Comparison of ENCODE assay signal across 31 mouse cellular contexts in genomic region chr2:58153742-58154141, GRCm38 (mm10). TPM values are rescaled to one million over a fixed set of nuclear protein-coding genes. Genes with fewer than 3 reads are reported as not detected.
DNase-seq lines count a peak whose midpoint lies in the region; TF ChIP-seq lines count a peak whose summit lies in the region.
"Had no signal": no experiment of that assay in that cellular context is flagged by ENCODE, and none has a peak within 500 bp of the region (broad histone marks: within the 10 kb centered on the region; RNA-seq: fewer than 3 reads in every experiment).

No protein-coding gene starts in this region.

- H3K27ac ChIP-seq in CH12.LX (ENCODE audit: insufficient read depth, low read depth) = no peak overlapping the region
- H3K27ac ChIP-seq: embryonic facial prominence, embryonic 13.5 days; forebrain, embryonic 10.5 days; forebrain, embryonic 15.5 days; gastrocnemius, adult 2 months; heart, embryonic 13.5 days; hindbrain, embryonic 10.5 days; kidney, postnatal 0 days; liver, embryonic 14.5 days; midbrain, embryonic 10.5 days; midbrain, embryonic 15.5 days; stomach, postnatal 0 days had no signal

- no peaks in the 10 kb centered on the region for H3K9me3 ChIP-seq in CH12.LX (replicated peaks; ENCODE audit: low read length)
- H3K9me3 ChIP-seq: embryonic facial prominence, embryonic 13.5 days; forebrain, embryonic 10.5 days; forebrain, embryonic 15.5 days; heart, embryonic 13.5 days; hindbrain, embryonic 10.5 days; midbrain, embryonic 10.5 days; midbrain, embryonic 15.5 days had no signal

- H3K79me2 ChIP-seq in CH12.LX (replicated peaks; ENCODE audit: control insufficient read depth, extremely low read depth, insufficient read depth, poor library complexity, severe bottlenecking) = peaks cover 57% of the 10 kb centered on the region

- H3K4me3 ChIP-seq in CH12.LX (replicated peaks in 1 of 3; ENCODE audit: low read depth in 2 of 3, low read length in 2 of 3, poor library complexity in 1 of 3) = no peak overlapping the region
- H3K4me3 ChIP-seq: embryonic facial prominence, embryonic 13.5 days; forebrain, embryonic 10.5 days; forebrain, embryonic 15.5 days; gastrocnemius, adult 2 months; heart, embryonic 13.5 days; hindbrain, embryonic 10.5 days; midbrain, embryonic 10.5 days; midbrain, embryonic 15.5 days had no signal

- no peaks in the 10 kb centered on the region for H3K27me3 ChIP-seq in CH12.LX (replicated peaks)
- H3K27me3 ChIP-seq: embryonic facial prominence, embryonic 13.5 days; forebrain, embryonic 15.5 days; heart, embryonic 13.5 days; midbrain, embryonic 15.5 days had no signal

- TF ChIP-seq RAD21 in CH12.LX (IDR thresholded peaks at IDR 0.05; ENCODE audit: low read depth, low read length) = no peak

- DNase-seq in lung, postnatal 25 days (ENCODE audit: low spot score) = peak; percentile 27
- DNase-seq in lung, adult 18-20 months = no peak
- DNase-seq in 416B (ENCODE audit: low read depth) (peak; percentile 19), CH12.LX (ENCODE audit: extremely low read depth) (peak; percentile 78)
- peak; percentile 79 for DNase-seq in naive thymus-derived CD4-positive, alpha-beta T cell, adult 2 months (ENCODE audit: low read depth)
- no peak for DNase-seq in ovary, postnatal 36 days (ENCODE audit: low spot score)
- DNase-seq in layer of hippocampus, postnatal 25 days (ENCODE audit: extremely low spot score in 1 of 2, low spot score in 1 of 2) = no peak
- DNase-seq: adrenal gland, postnatal 36 days; cerebellum, adult 18-20 months; cerebellum, postnatal 10 days; gastrocnemius, adult 2 months; heart, postnatal 10 days; kidney, adult 8-10 months; kidney, postnatal 4 days; liver; lung, embryonic 14.5 days; lung, postnatal 14 days; right cerebral cortex, adult 18-20 months; right cerebral cortex, postnatal 4 days; thymus, adult 18-20 months had no signal

- in situ Hi-C loops in CH12.LX (cut with MboI; ENCODE audit: low pct_ligation_motif_present, low pct_unique_long_range_greater_than_20kb, low sequenced_read_pairs) = no loop called here

- dilution Hi-C loops in CH12.LX (cut with MboI; ENCODE audit: extremely low pct_ligation_motif_present, extremely low pct_unique_long_range_greater_than_20kb, low sequenced_read_pairs) = no loop called here

- peak overlapping the region; percentile 13; the same call in 1 of the 2 replicates for H3K9ac ChIP-seq in CH12.LX (ENCODE audit: insufficient read depth, low read depth)
- H3K9ac ChIP-seq: embryonic facial prominence, embryonic 13.5 days; forebrain, embryonic 15.5 days; heart, embryonic 13.5 days; liver, embryonic 14.5 days; lung, embryonic 14.5 days; midbrain, embryonic 15.5 days had no signal

- peak overlapping the region; percentile 75 for H3K4me2 ChIP-seq in CH12.LX (ENCODE audit: insufficient read depth, low read depth, poor library complexity, severe bottlenecking)
- H3K4me2 ChIP-seq: embryonic facial prominence, embryonic 13.5 days; forebrain, embryonic 15.5 days; heart, embryonic 13.5 days; lung, embryonic 14.5 days; midbrain, embryonic 15.5 days had no signal

- peak; percentile 75 for TF ChIP-seq EP300 in CH12.LX (IDR thresholded peaks at IDR 0.05; ENCODE audit: low read length)

- no peak for TF ChIP-seq CTCF in CH12.LX (conservative IDR thresholded peaks at IDR 0.05 in 1 of 2, IDR thresholded peaks at IDR 0.05 in 1 of 2; ENCODE audit: low read depth in 2 of 2, low read length in 2 of 2)

- no peak for TF ChIP-seq POLR2A in CH12.LX (IDR thresholded peaks at IDR 0.05; ENCODE audit: low read depth, low read length)

- peaks cover 9 to 46% of the 10 kb centered on the region in 2 experiments for H3K4me1 ChIP-seq in CH12.LX (ENCODE audit: control insufficient read depth in 1 of 2, insufficient read depth in 2 of 2)
- H3K4me1 ChIP-seq: forebrain, embryonic 10.5 days; forebrain, embryonic 15.5 days; midbrain, embryonic 10.5 days; midbrain, embryonic 15.5 days had no signal

- H3K36me3 ChIP-seq in CH12.LX (replicated peaks in 1 of 2; ENCODE audit: control insufficient read depth in 1 of 2, insufficient read depth in 1 of 2, low read length in 1 of 2) = peaks cover 0 to 23% of the 10 kb centered on the region in 2 experiments
- H3K36me3 ChIP-seq: embryonic facial prominence, embryonic 13.5 days; forebrain, embryonic 10.5 days; forebrain, embryonic 15.5 days; G1E; heart, embryonic 13.5 days; hindbrain, embryonic 10.5 days; midbrain, embryonic 10.5 days; midbrain, embryonic 15.5 days had no signal

TF ChIP-seq in CH12.LX, 34 proteins besides CTCF, POLR2A, EP300 and RAD21:
- TF ChIP-seq MAZ (IDR thresholded peaks at IDR 0.05; ENCODE audit: low read depth, low read length) (no peak), RCOR1 (conservative IDR thresholded peaks at IDR 0.05; ENCODE audit: low read depth, low read length) (no peak), JUND (conservative IDR thresholded peaks at IDR 0.05; ENCODE audit: low read depth, low read length) (no peak), PAX5 (IDR thresholded peaks at IDR 0.05; ENCODE audit: low read length) (no peak), JUN (IDR thresholded peaks at IDR 0.05; ENCODE audit: insufficient read depth, low read depth, low read length) (no peak), E2F4 (IDR thresholded peaks at IDR 0.05; ENCODE audit: insufficient replicate concordance, low read depth, low read length) (no peak), ETS1 (conservative IDR thresholded peaks at IDR 0.05; ENCODE audit: low read depth, low read length) (peak; percentile 73), USF1 (IDR thresholded peaks at IDR 0.05; ENCODE audit: low read depth, low read length) (no peak), ELF1 (IDR thresholded peaks at IDR 0.05; ENCODE audit: low read depth, low read length) (no peak), UBTF (IDR thresholded peaks at IDR 0.05; ENCODE audit: low read depth, low read length) (no peak), TBP (conservative IDR thresholded peaks at IDR 0.05; ENCODE audit: low read depth, low read length) (no peak), POLR2AphosphoS2 (IDR thresholded peaks at IDR 0.05; ENCODE audit: low read depth, low read length) (no peak), KAT2A (IDR thresholded peaks at IDR 0.05; ENCODE audit: insufficient replicate concordance, low read length) (no peak), USF2 (conservative IDR thresholded peaks at IDR 0.05; ENCODE audit: low read depth, low read length) (no peak), MYC (IDR thresholded peaks at IDR 0.05; ENCODE audit: low read depth, low read length) (no peak), TCF12 (IDR thresholded peaks at IDR 0.05; ENCODE audit: low read depth, low read length) (peak; percentile 81), BHLHE40 (IDR thresholded peaks at IDR 0.05; ENCODE audit: low read depth, low read length) (peak; percentile 88), NELFE (IDR thresholded peaks at IDR 0.05; ENCODE audit: low read depth, low read length) (no peak), HCFC1 (IDR thresholded peaks at IDR 0.05; ENCODE audit: low read depth, low read length) (no peak), ZNF384 (IDR thresholded peaks at IDR 0.05; ENCODE audit: low read depth, low read length) (no peak), NRF1 (IDR thresholded peaks at IDR 0.05; ENCODE audit: low read depth, low read length) (no peak), CHD1 (IDR thresholded peaks at IDR 0.05; ENCODE audit: low read depth, low read length) (no peak), ZC3H11A (IDR thresholded peaks at IDR 0.05; ENCODE audit: low read depth, low read length) (no peak), SIN3A (IDR thresholded peaks at IDR 0.05; ENCODE audit: low read length) (no peak), MAX (IDR thresholded peaks at IDR 0.05; ENCODE audit: low read length) (no peak), ZMIZ1 (IDR thresholded peaks at IDR 0.05; ENCODE audit: low read depth, low read length) (no peak), IRF4 (IDR thresholded peaks at IDR 0.05; ENCODE audit: low read depth, low read length) (peak; percentile 68; the same call in 1 of the 2 replicates), SMC3 (IDR thresholded peaks at IDR 0.05; ENCODE audit: low read depth, low read length) (no peak), MAFK (IDR thresholded peaks at IDR 0.05; ENCODE audit: insufficient replicate concordance, low read length) (no peak), MEF2A (IDR thresholded peaks at IDR 0.05; ENCODE audit: borderline replicate concordance, low read depth, low read length) (peak; percentile 93), CHD2 (IDR thresholded peaks at IDR 0.05; ENCODE audit: low read length) (no peak), ZKSCAN1 (IDR thresholded peaks at IDR 0.05; ENCODE audit: borderline replicate concordance, low read depth, low read length) (no peak), MXI1 (IDR thresholded peaks at IDR 0.05; ENCODE audit: low read depth, low read length) (no peak), GABPA (IDR thresholded peaks at IDR 0.05; ENCODE audit: insufficient replicate concordance, low read depth, low read length) (no peak)

RNA-seq across cellular contexts. Expression of gene Cytip, which starts 41.6 kb away (rescaled TPM):
- total RNA-seq in CH12.LX (2012; rRNA removed) (61.3 TPM in 2 replicates), CH12.LX (2014; rRNA removed) (55.9 and 73.4 TPM in 2 replicates)
- 40.2 and 43.1 TPM in 2 replicates for polyA plus RNA-seq in CH12.LX (2012; ENCODE audit: insufficient read length, low read depth)
- not detected for total RNA-seq in layer of hippocampus, postnatal 25 days (2021)
- polyA plus RNA-seq: G1E had no signal

Comparison
In these comparisons a context has a peak if more than half of its experiments do, and no peak if none do; other contexts are left out.
1. DNase-seq: peak in lung, postnatal 25 days (single experiment), 416B (single experiment), CH12.LX (single experiment) and naive thymus-derived CD4-positive, alpha-beta T cell, adult 2 months (single experiment); none in lung, adult 18-20 months (0 of 2), ovary, postnatal 36 days (single experiment) and layer of hippocampus, postnatal 25 days (0 of 2).
2. RNA of gene Cytip, which starts 41.6 kb away (total RNA-seq): 55.9 to 73.4 TPM in CH12.LX; not detected in layer of hippocampus, postnatal 25 days; every median in the first group is over 10 times any median in the second.